Mouse (Mus musculus) embryonic stem cell, embryonic (primary cell): ENCODE measurements around the gene Ubald1.

ENCODE experiments used
- CTCF ChIA-PET, 4 experiments: fragments of 300-600 bp in 2 of 4; fragments of 350-600 bp in 2 of 4; sonication (Branson Sonifier 250); formaldehyde crosslinking; loops; one replicate each; lab custom pipeline; 2022; ENCODE audit warnings: inconsistent platforms in 2 of 4; lab: Charles Lee
- POLR2A ChIA-PET, 4 experiments: fragments of 300-600 bp in 2 of 4; fragments of 350-600 bp in 2 of 4; sonication (Branson Sonifier 250); formaldehyde crosslinking; loops; one replicate each; lab custom pipeline; 2022; ENCODE audit warnings: antibody characterized with exemption in 4 of 4, inconsistent platforms in 1 of 4; lab: Charles Lee

Gene Ubald1

DNA sequence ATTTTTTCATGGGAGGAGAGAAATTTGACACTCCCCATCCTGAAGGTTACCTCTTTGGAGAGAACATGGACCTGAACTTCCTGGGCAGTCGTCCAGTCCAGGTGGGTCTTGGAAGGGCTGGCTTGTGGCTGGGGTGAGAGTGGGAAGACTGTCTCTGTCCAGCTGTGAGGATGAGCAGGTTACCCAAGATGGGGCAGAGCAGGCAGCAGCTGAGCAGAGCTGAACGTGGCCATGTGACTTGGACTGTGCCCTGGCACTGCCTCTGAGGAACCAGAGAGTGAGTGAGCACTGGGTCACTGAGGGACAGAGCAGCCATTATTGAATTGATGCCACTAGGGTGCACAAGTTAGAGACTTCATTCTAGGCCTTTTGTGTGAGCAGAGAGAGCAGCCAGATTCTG lies 27.3 kb upstream of the Ubald1 start:
- ChIA-PET POLR2A (interaction anchor here in 3 of 4 experiments (0.6 to 11.4 kb wide), 13 partner anchors 13 to 228 kb away, joined by 3 to 138 read pairs (median 4); partner anchors contain the start of genes Ubald1 (in 3 of the 3), Mgrn1 (in 2 of the 3), Rogdi (in 2 of the 3) and Coro7 (in 1 of the 3)), CTCF (interaction anchor here in 1 of 4 experiments (0.6 to 0.8 kb wide), 2 partner anchors 11 to 22 kb away, joined by 3 to 5 read pairs; no protein-coding TSS in a partner anchor)

DNA sequence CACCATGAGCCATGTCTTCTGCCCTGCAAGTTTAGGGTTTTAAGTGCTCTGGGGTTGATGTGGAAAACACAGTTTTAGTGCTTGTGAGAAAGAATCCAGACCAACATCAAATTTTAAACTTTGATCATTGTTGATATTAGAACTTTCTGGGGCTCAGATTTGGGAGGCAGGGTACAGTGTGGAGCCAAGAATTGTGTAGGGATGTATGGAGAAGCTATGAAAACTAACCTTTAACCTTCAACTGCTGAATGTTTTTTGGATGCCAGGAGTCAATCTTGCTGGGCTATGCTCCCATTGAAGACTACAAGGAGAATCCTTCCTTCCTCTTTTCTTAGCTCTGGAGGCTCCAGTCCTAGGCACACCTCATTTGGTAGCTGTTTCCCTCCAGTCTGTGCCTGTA lies 26.4 kb upstream of the Ubald1 start:
- ChIA-PET POLR2A (interaction anchor here in 3 of 4 experiments (2.1 to 11.4 kb wide), 3 partner anchors 23 to 26 kb away, joined by 10 to 138 read pairs (median 30); partner anchors contain the start of genes Ubald1 (in 3 of the 3) and Mgrn1 (in 1 of the 3)), CTCF (interaction anchor here in 1 of 4 experiments (0.8 kb wide), 1 partner anchor 10 kb away, joined by 3 read pairs; no protein-coding TSS in a partner anchor)

GRCm38 (mm10) chr16:4905591-4905990 lies 25.5 kb upstream of the Ubald1 start:
- CTCF ChIA-PET: interaction anchor here in 3 of 4 experiments (0.6 to 1.5 kb wide), 5 partner anchors 8 to 402 kb away, joined by 3 to 5 read pairs (median 3); no protein-coding TSS in a partner anchor
- POLR2A ChIA-PET: interaction anchor here in 3 of 4 experiments (0.6 to 8.7 kb wide), 8 partner anchors 9 to 183 kb away, joined by 3 to 97 read pairs (median 4); partner anchors contain the start of gene Mgrn1 (in 1 of the 3)

- ChIA-PET CTCF (interaction anchor here in 3 of 4 experiments (0.6 to 1.5 kb wide), 5 partner anchors 8 to 72 kb away, joined by 3 to 7 read pairs (median 4); no protein-coding TSS in a partner anchor), POLR2A (interaction anchor here in 3 of 4 experiments (0.6 to 8.7 kb wide), 13 partner anchors 8 to 182 kb away, joined by 3 to 97 read pairs (median 3); partner anchors contain the start of genes Mgrn1 (in 1 of the 3) and Ubald1 (in 1 of the 3))
Measured at GRCm38 (mm10) chr16:4904878-4905277, 24.8 kb upstream of the Ubald1 start.

- CTCF ChIA-PET: interaction anchor here in 3 of 4 experiments (0.6 to 2.7 kb wide), 4 partner anchors 10 to 403 kb away, joined by 3 to 12 read pairs (median 6); no protein-coding TSS in a partner anchor
- POLR2A ChIA-PET: interaction anchor here (0.6 to 8.7 kb wide), 13 partner anchors 8 to 97 kb away, joined by 3 to 97 read pairs (median 8); partner anchors contain the start of genes Ubald1 (in 3 of the 4) and Mgrn1 (in 2 of the 4)
Measured at GRCm38 (mm10) chr16:4903491-4904102, 23.5 kb upstream of the Ubald1 start.

DNA sequence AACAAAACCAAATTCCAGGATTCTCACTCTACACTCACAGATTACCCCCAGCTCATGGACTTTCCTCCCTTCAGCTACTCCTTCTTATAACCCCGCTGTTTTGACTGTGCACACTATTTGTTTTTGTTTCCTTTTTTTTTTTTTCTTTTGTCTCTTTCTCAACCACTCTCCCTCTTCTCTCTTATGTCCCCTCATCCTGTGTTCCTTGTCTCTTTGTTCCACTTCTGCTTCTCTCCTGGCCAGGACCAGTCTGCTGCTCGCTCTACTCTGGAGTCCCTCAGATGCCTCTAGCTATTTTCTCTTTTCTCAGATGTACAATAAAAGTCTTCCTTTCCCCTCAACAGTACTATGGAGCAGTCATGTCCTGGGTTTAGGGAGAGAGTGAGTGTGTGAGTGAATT lies 22.3 kb upstream of the Ubald1 start:
- CTCF ChIA-PET: interaction anchor here in 2 of 4 experiments (1.9 to 2.7 kb wide), 2 partner anchors 11 kb away, joined by 8 to 12 read pairs; no protein-coding TSS in a partner anchor

DNA sequence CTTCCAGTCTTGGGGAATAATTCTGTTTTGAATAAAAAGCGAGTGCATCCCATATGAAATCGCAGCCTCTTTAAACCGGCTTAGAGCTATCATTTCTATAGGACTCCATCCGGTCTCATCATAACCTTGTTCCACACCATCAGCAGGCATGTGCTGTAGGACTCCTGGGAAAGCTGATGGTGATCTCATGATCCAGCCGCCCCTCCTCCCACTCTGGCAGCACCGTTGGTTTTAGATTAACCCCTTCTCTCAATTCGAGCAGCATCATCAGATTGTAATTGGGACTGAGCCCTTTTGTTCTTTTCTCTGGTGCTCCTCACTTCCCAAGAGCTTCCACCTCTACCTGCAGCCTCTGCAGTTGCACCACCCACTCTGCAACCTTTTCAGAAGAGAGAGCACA lies 21.1 kb upstream of the Ubald1 start:
- POLR2A ChIA-PET: interaction anchor here (1.0 to 8.7 kb wide), 18 partner anchors 8 to 195 kb away, joined by 3 to 97 read pairs (median 4); partner anchors contain the start of genes Ubald1 (in 4 of the 4) and Mgrn1 (in 2 of the 4)
- CTCF ChIA-PET: interaction anchor here in 2 of 4 experiments (1.2 to 3.7 kb wide), 3 partner anchors 8 to 11 kb away, joined by 3 to 22 read pairs (median 4); no protein-coding TSS in a partner anchor

More for the DNA sequence above, 22.3 kb upstream of the Ubald1 start:
- POLR2A ChIA-PET: interaction anchor here in 3 of 4 experiments (0.6 to 8.7 kb wide), 16 partner anchors 9 to 845 kb away, joined by 3 to 97 read pairs (median 4); partner anchors contain the start of genes Ubald1 (in 3 of the 3) and Mgrn1 (in 2 of the 3)

DNA sequence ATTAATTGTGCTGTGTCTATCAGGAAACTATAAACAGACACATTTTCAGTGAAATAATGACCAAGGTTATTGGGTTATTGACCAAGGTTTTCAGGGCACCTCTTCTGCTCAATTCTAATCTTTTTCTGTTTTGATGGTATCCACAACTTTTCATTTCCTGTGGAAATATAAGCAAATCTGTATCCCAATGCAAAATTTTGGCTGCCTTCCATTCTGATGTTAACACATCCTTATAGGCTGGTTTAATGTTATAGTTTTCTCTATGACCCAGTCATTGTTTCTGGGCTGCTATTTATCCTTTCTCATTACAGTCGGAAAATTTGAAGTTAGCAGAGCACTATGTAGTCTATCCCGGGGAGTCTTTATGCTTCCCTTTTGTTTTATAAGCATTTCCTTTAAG lies 19.6 kb upstream of the Ubald1 start:
- ChIA-PET POLR2A (interaction anchor here in 3 of 4 experiments (1.2 to 8.7 kb wide), 14 partner anchors 10 to 39 kb away, joined by 3 to 97 read pairs (median 8); partner anchors contain the start of genes Ubald1 (in 3 of the 3), Mgrn1 (in 2 of the 3) and Nudt16l1 (in 1 of the 3)), CTCF (interaction anchor here in 3 of 4 experiments (1.1 to 3.7 kb wide), 3 partner anchors 13 to 16 kb away, joined by 3 to 22 read pairs (median 3); no protein-coding TSS in a partner anchor)

- POLR2A ChIA-PET: interaction anchor here in 3 of 4 experiments (0.6 to 8.7 kb wide), 16 partner anchors 10 to 209 kb away, joined by 3 to 97 read pairs (median 4); partner anchors contain the start of genes Mgrn1 (in 2 of the 3), Ubald1 (in 2 of the 3) and Nudt16l1 (in 1 of the 3)
Measured at GRCm38 (mm10) chr16:4898881-4899280, 18.8 kb upstream of the Ubald1 start.

DNA sequence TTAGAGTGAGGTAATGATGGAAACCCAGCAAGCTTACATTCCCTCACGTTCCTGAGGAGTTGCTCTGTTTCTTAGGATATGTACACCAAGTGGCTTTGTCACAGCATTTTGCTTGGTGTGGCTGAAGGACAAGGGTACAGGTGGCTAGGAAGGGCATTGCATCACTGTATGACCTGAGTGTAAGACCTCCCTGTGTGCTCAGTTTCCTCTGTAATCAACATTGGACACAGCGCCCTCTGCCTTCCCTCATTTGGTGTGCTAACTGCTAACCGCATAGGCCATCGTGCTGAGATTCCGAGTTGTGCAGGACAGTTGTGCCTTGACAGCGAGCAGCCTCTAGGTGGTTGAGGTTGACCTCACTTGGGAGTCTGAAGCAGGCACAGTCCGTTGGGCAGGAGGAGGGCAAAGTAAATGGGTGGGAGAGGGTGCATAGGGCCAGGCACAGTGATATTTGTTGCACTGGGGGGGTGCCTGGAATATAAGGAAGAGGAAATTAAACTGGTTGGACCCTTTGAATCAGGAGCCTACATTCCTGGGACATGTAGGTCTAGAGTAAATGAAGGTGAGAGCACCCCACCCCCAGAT lies 17.1 kb upstream of the Ubald1 start:
- ChIA-PET POLR2A (interaction anchor here (0.8 to 10.2 kb wide), 14 partner anchors 8 to 218 kb away, joined by 3 to 234 read pairs (median 4); partner anchors contain the start of genes Mgrn1 (in 3 of the 4), Ubald1 (in 3 of the 4), Coro7 (in 1 of the 4) and Glyr1 (in 1 of the 4)), CTCF (interaction anchor here (0.6 to 1.8 kb wide), 5 partner anchors 10 to 114 kb away, joined by 3 to 7 read pairs (median 3); no protein-coding TSS in a partner anchor)

More at GRCm38 (mm10) chr16:4898881-4899280, 18.8 kb upstream of the Ubald1 start:
- CTCF ChIA-PET: interaction anchor here in 3 of 4 experiments (0.7 to 3.7 kb wide), 5 partner anchors 14 to 67 kb away, joined by 3 to 22 read pairs (median 3); no protein-coding TSS in a partner anchor

GRCm38 (mm10) chr16:4896249-4897027 lies 16.3 kb upstream of the Ubald1 start:
- ChIA-PET POLR2A (interaction anchor here (0.6 to 10.2 kb wide), 23 partner anchors 8 to 217 kb away, joined by 3 to 234 read pairs (median 4); partner anchors contain the start of genes Mgrn1 (in 3 of the 4), Ubald1 (in 3 of the 4), Cdip1 (in 1 of the 4) and Coro7 (in 1 of the 4)), CTCF (interaction anchor here in 3 of 4 experiments (0.6 to 1.8 kb wide), 6 partner anchors 11 to 36 kb away, joined by 3 to 7 read pairs (median 4); no protein-coding TSS in a partner anchor)

GRCm38 (mm10) chr16:4894201-4894908 lies 14.2 kb upstream of the Ubald1 start:
- POLR2A ChIA-PET: interaction anchor here (0.6 to 23.1 kb wide), 19 partner anchors 8 to 108 kb away, joined by 3 to 406 read pairs (median 5); partner anchors contain the start of genes Mgrn1 (in 3 of the 4), Ubald1 (in 3 of the 4) and Anks3 (in 1 of the 4)
- CTCF ChIA-PET: interaction anchor here in 3 of 4 experiments (0.5 to 1.1 kb wide), 3 partner anchors 20 to 334 kb away, joined by 3 to 4 read pairs (median 3); no protein-coding TSS in a partner anchor

- CTCF ChIA-PET: no interaction called here
- POLR2A ChIA-PET: interaction anchor here (0.5 to 23.1 kb wide), 13 partner anchors 9 to 827 kb away, joined by 3 to 406 read pairs (median 4); partner anchors contain the start of genes Ubald1 (in 4 of the 4), Mgrn1 (in 2 of the 4), Nudt16l1 (in 1 of the 4) and Pam16 (in 1 of the 4)
Measured at GRCm38 (mm10) chr16:4892171-4892570, 12.1 kb upstream of the Ubald1 start.

DNA sequence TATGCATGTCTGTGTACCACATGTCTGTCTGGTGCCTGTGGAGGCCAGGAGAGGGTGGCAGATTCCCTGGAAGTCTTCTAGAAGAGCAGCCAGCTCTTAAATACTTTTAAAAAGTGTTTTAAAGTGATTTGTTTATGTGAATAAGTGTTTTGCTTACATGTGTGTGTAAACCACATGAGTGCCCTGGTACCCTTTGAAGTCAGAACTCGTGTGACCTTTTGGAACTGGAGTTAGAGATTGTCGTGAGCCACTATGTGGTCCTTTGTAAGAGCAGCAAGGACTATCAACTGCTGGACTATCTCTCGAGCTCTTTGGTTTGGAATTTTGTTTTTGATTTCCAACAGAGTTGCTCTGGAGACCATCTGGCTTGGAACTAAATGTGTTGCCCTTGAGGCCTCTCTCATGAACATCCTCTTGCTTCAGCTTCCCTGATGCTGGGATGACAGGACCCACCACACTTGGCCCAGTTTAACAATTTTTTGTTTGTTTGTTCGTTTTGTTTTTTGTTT lies 10.1 kb upstream of the Ubald1 start:
- CTCF ChIA-PET: interaction anchor here in 1 of 4 experiments (0.6 to 1.0 kb wide), 3 partner anchors 24 to 96 kb away, joined by 3 to 5 read pairs (median 4); no protein-coding TSS in a partner anchor
- POLR2A ChIA-PET: interaction anchor here (0.6 to 23.1 kb wide), 24 partner anchors 7 to 332 kb away, joined by 3 to 406 read pairs (median 4); partner anchors contain the start of genes Ubald1 (in 4 of the 4), Mgrn1 (in 2 of the 4), Nudt16l1 (in 1 of the 4) and Rogdi (in 1 of the 4)

GRCm38 (mm10) chr16:4886690-4887020 lies 6.5 kb upstream of the Ubald1 start:
- CTCF ChIA-PET: interaction anchor here in 2 of 4 experiments (0.7 to 3.0 kb wide), 3 partner anchors 27 to 94 kb away, joined by 4 to 11 read pairs (median 6); no protein-coding TSS in a partner anchor

More at GRCm38 (mm10) chr16:4886690-4887020, 6.5 kb upstream of the Ubald1 start:
- POLR2A ChIA-PET: interaction anchor here in 3 of 4 experiments (0.7 to 23.1 kb wide), 19 partner anchors 6 to 370 kb away, joined by 3 to 406 read pairs (median 9); partner anchors contain the start of genes Nudt16l1 (in 2 of the 3), Eef2kmt (in 1 of the 3), Pam16 (in 1 of the 3) and Tfap4 (in 1 of the 3)
